Mouse (Mus musculus): ENCODE measurements around the gene Abca4. TPM values are rescaled to one million over a fixed set of nuclear protein-coding genes. Genes with fewer than 3 reads are reported as not detected.
A peak's percentile ranks its signal among the peaks of the same experiment; 100 is the strongest.

Abca4 gene
- polyA plus RNA-seq, 1 experiment from 2014 or later, result 1.5 TPM

- POLR2A ChIA-PET, result interaction anchor here (0.6 to 1.4 kb wide), 5 partner anchors 31 to 238 kb away, joined by 3 to 4 read pairs (median 3); no protein-coding TSS in a partner anchor
- in situ Hi-C loops (cut with MboI; ENCODE audit: low pct_unique_long_range_greater_than_20kb), result loop anchor here (10.0 kb wide), 1 partner anchor 577 kb away; no protein-coding TSS in a partner anchor
- CTCF ChIA-PET, result interaction anchor here (0.7 to 5.0 kb wide), 25 partner anchors 9 to 268 kb away, joined by 3 to 34 read pairs (median 5); no protein-coding TSS in a partner anchor
- DNase-seq (ENCODE audit: low read depth, low spot score) (peak; percentile 81), ATAC-seq (peak; percentile 99)
- peak; percentile 97 for TF ChIP-seq CTCF (IDR thresholded peaks at IDR 0.05)
- no peaks in the 10 kb centered on the region for H3K27me3 ChIP-seq
These were observed 78.0 kb downstream of the Abca4 start for GRCm38 (mm10) chr3:122122127-122122663.

GRCm38 (mm10) chr3:122122838-122123237 lies 78.6 kb downstream of the Abca4 start:
- in situ Hi-C loops (cut with MboI; ENCODE audit: low pct_unique_long_range_greater_than_20kb), result loop anchor here (10.0 kb wide), 1 partner anchor 578 kb away; no protein-coding TSS in a partner anchor
- ATAC-seq (no peak), DNase-seq (ENCODE audit: low read depth, low spot score) (no peak)
- H3K27me3 ChIP-seq, result no peaks in the 10 kb centered on the region
- TF ChIP-seq CTCF (IDR thresholded peaks at IDR 0.05), result no peak
- POLR2A ChIA-PET, result interaction anchor here (1.0 kb wide), 1 partner anchor 239 kb away, joined by 3 read pairs; no protein-coding TSS in a partner anchor
- CTCF ChIA-PET, result interaction anchor here (0.7 to 5.0 kb wide), 16 partner anchors 9 to 244 kb away, joined by 3 to 34 read pairs (median 5); no protein-coding TSS in a partner anchor

GRCm38 (mm10) chr3:122128999-122129493 lies 84.8 kb downstream of the Abca4 start:
- CTCF ChIA-PET, result interaction anchor here (0.8 to 5.9 kb wide), 6 partner anchors 8 to 244 kb away, joined by 3 to 45 read pairs (median 4); no protein-coding TSS in a partner anchor
- in situ Hi-C loops (cut with MboI; ENCODE audit: low pct_unique_long_range_greater_than_20kb), result loop anchor here (10.0 kb wide), 1 partner anchor 584 kb away; no protein-coding TSS in a partner anchor
- H3K27me3 ChIP-seq, result no peaks in the 10 kb centered on the region
- DNase-seq (ENCODE audit: low read depth, low spot score), result no peak
- TF ChIP-seq CTCF (IDR thresholded peaks at IDR 0.05), result no peak
- ATAC-seq, result no peak
- POLR2A ChIA-PET, result no interaction called here

DNA sequence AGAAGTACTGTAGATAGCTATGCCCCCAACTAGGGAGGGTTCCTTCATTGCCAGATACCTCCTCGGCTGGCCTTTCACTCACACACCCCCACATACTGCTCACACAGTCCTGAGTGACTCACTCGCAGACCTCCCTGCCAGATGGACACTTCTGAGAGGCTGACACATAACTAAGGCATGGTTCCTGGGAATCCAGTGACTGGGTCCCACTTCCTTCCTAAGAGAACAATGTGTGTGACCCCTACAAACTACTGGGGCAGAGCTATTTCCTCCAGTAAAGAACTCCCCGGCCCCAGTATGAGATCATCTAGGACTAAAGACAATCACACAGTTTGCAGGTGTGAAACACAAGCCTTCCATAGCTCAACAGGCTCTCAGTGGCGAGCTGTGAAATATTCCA lies 86.5 kb downstream of the Abca4 start:
- ChIA-PET POLR2A (interaction anchor here (1.2 kb wide), 1 partner anchor 242 kb away, joined by 4 read pairs; no protein-coding TSS in a partner anchor), CTCF (interaction anchor here (1.3 to 5.9 kb wide), 7 partner anchors 8 to 244 kb away, joined by 3 to 45 read pairs (median 5); no protein-coding TSS in a partner anchor)
- TF ChIP-seq CTCF (IDR thresholded peaks at IDR 0.05), result no peak
- DNase-seq (ENCODE audit: low read depth, low spot score) (peak; percentile 94), ATAC-seq (peak; percentile 85)
- in situ Hi-C loops (cut with MboI; ENCODE audit: low pct_unique_long_range_greater_than_20kb), result no loop called here
- H3K27me3 ChIP-seq, result no peaks in the 10 kb centered on the region

- no peak for TF ChIP-seq CTCF (IDR thresholded peaks at IDR 0.05)
- ChIA-PET POLR2A (interaction anchor here (1.2 kb wide), 1 partner anchor 243 kb away, joined by 4 read pairs; no protein-coding TSS in a partner anchor), CTCF (interaction anchor here (1.2 to 5.9 kb wide), 6 partner anchors 9 to 245 kb away, joined by 3 to 45 read pairs (median 5); no protein-coding TSS in a partner anchor)
- in situ Hi-C loops (cut with MboI; ENCODE audit: low pct_unique_long_range_greater_than_20kb), result no loop called here
- ATAC-seq, result peak; percentile 17
- no peak for DNase-seq (ENCODE audit: low read depth, low spot score)
- H3K27me3 ChIP-seq, result no peaks in the 10 kb centered on the region
These were observed 87.4 kb downstream of the Abca4 start for GRCm38 (mm10) chr3:122131633-122132032.

- in situ Hi-C loops (cut with MboI; ENCODE audit: low pct_unique_long_range_greater_than_20kb), result no loop called here
- no peaks in the 10 kb centered on the region for H3K27me3 ChIP-seq
- DNase-seq (ENCODE audit: low read depth, low spot score) (no peak), ATAC-seq (no peak)
- ChIA-PET CTCF (interaction anchor here (0.9 to 3.1 kb wide), 3 partner anchors 11 to 265 kb away, joined by 3 to 12 read pairs (median 4); no protein-coding TSS in a partner anchor), POLR2A (no interaction called here)
- no peak for TF ChIP-seq CTCF (IDR thresholded peaks at IDR 0.05)
These were observed 89.0 kb downstream of the Abca4 start for GRCm38 (mm10) chr3:122133255-122133654.

DNA sequence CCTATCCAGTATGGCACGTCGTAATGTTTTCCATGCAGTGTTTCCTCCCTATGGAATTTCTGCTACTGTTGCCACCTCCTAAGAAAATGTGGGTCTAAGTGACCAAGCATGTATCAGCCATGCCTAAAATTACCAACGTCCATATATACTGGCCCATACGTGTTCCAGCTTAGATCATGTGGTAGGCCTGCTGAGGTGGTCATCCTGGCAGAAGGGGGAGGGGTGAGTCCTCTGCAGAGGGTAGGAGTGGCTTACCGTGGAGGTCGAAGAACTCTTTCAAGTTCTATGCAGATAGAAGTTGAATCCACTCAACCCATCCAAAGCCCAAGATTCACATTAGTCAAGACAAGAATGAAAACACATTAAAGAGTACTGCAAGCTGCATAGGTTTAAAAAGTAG lies 89.6 kb downstream of the Abca4 start:
- in situ Hi-C loops (cut with MboI; ENCODE audit: low pct_unique_long_range_greater_than_20kb), result no loop called here
- CTCF ChIA-PET, result interaction anchor here (1.2 to 3.1 kb wide), 2 partner anchors 10 to 247 kb away, joined by 4 to 12 read pairs; no protein-coding TSS in a partner anchor
- POLR2A ChIA-PET, result no interaction called here
- no peak for ATAC-seq
- DNase-seq (ENCODE audit: low read depth, low spot score), result no peak
- TF ChIP-seq CTCF (IDR thresholded peaks at IDR 0.05), result no peak
- no peaks in the 10 kb centered on the region for H3K27me3 ChIP-seq

GRCm38 (mm10) chr3:122140589-122141400 lies 96.6 kb downstream of the Abca4 start:
- CTCF ChIA-PET, result interaction anchor here (0.9 to 5.0 kb wide), 16 partner anchors 11 to 254 kb away, joined by 3 to 45 read pairs (median 6); no protein-coding TSS in a partner anchor
- in situ Hi-C loops (cut with MboI; ENCODE audit: low pct_unique_long_range_greater_than_20kb), result no loop called here
- POLR2A ChIA-PET, result interaction anchor here (0.6 to 1.0 kb wide), 2 partner anchors 12 to 289 kb away, joined by 3 read pairs; no protein-coding TSS in a partner anchor
- H3K27me3 ChIP-seq, result no peaks in the 10 kb centered on the region
- ATAC-seq, result peak; percentile 60
- peak; percentile 70 for TF ChIP-seq CTCF (IDR thresholded peaks at IDR 0.05)
- DNase-seq (ENCODE audit: low read depth, low spot score), result no peak

DNA sequence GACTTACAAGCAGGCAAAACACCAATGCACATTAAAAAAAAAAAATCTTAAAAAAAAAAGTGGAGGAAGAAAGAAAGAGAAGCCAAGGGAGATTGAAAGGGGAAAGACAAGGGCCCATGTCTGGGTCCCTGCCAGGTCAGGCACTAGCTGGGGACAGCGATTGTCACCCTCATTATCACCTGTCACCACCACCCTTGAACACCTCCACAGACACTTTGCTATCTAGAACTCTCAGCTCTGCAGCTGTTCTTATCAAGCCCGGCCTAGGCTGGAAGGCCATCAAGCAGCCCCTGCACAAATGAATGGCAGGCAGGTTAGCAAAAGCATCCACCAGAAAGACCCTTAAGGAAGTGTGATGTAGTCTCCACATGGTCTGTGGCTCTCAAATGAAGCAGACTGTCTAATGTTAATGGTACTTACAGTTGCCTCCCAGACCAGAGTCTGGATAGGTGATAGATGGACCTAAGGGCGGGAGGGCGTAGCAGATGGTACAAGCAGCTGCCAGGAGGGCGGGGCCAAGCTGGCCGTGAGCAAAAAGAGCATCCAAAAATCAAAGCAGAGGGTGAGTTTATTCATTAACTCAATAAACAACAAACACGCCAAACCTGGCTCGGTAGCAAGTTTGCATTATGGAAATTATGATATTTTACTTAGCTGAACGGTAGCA lies 98.1 kb downstream of the Abca4 start:
- no peak for ATAC-seq
- CTCF ChIA-PET, result interaction anchor here (0.9 to 5.0 kb wide), 7 partner anchors 9 to 261 kb away, joined by 3 to 45 read pairs (median 3); no protein-coding TSS in a partner anchor
- TF ChIP-seq CTCF (IDR thresholded peaks at IDR 0.05), result no peak
- in situ Hi-C loops (cut with MboI; ENCODE audit: low pct_unique_long_range_greater_than_20kb), result no loop called here
- DNase-seq (ENCODE audit: low read depth, low spot score), result no peak
- POLR2A ChIA-PET, result no interaction called here
- no peaks in the 10 kb centered on the region for H3K27me3 ChIP-seq
